Mouse (Mus musculus) right cerebral cortex, postnatal 10 days (tissue): ENCODE data around the gene Gtf2f2.
A peak's percentile ranks its signal among the peaks of the same experiment; 100 is the strongest.

Experiments
- DNase-seq, 2 experiments: peaks; one replicate each; pipeline ENCODE4 v3.0.0; 2021; ENCODE audit warnings: low spot score in 2 of 2

The Gtf2f2 gene

GRCm38 (mm10) chr14:76010102-76011061 lies at the start of gene Gtf2f2:
Gtf2f2 (minus strand) TSS chr14:76010865.
- peak; percentile 96 to 98 for DNase-seq

- no peak for DNase-seq
Observed at GRCm38 (mm10) chr14:76059441-76059840, 48.8 kb upstream of the Gtf2f2 start.

GRCm38 (mm10) chr14:76053726-76054125 lies 43.1 kb upstream of the Gtf2f2 start:
- peak in 1 of 2 experiments; percentile 54 for DNase-seq

- DNase-seq, result no peak
Observed at GRCm38 (mm10) chr14:76051966-76052365, 41.3 kb upstream of the Gtf2f2 start.

- DNase-seq, result no peak
Observed at GRCm38 (mm10) chr14:76045767-76046166, 35.1 kb upstream of the Gtf2f2 start.

GRCm38 (mm10) chr14:76044164-76044557 lies 33.5 kb upstream of the Gtf2f2 start:
- DNase-seq, result no peak

GRCm38 (mm10) chr14:76043251-76044163 lies 32.8 kb upstream of the Gtf2f2 start:
- peak in 1 of 2 experiments; percentile 46 for DNase-seq

GRCm38 (mm10) chr14:76033221-76033637 lies 22.6 kb upstream of the Gtf2f2 start:
- no peak for DNase-seq

- DNase-seq, result peak; percentile 38 to 40
Observed at GRCm38 (mm10) chr14:76032671-76033136, 22.0 kb upstream of the Gtf2f2 start.

- DNase-seq, result peak; percentile 44 to 46
Observed at GRCm38 (mm10) chr14:76031117-76031842, 20.6 kb upstream of the Gtf2f2 start.

- DNase-seq, result no peak
Observed at GRCm38 (mm10) chr14:76024641-76025040, 14.0 kb upstream of the Gtf2f2 start.

- no peak for DNase-seq
Observed at GRCm38 (mm10) chr14:76020927-76021719, 10.5 kb upstream of the Gtf2f2 start.

- no peak for DNase-seq
Observed at GRCm38 (mm10) chr14:76020259-76020785, 9.7 kb upstream of the Gtf2f2 start.

- DNase-seq, result no peak
Observed at GRCm38 (mm10) chr14:76017785-76018490, 7.3 kb upstream of the Gtf2f2 start.

GRCm38 (mm10) chr14:76014331-76014730 lies 3.7 kb upstream of the Gtf2f2 start:
- DNase-seq, result no peak

- no peak for DNase-seq
Observed at GRCm38 (mm10) chr14:76011062-76011457, 395 bp upstream of the Gtf2f2 start.

- DNase-seq, result no peak
Observed at GRCm38 (mm10) chr14:76009185-76009584, 1.5 kb downstream of the Gtf2f2 start.

GRCm38 (mm10) chr14:76008174-76008573 lies 2.5 kb downstream of the Gtf2f2 start:
- no peak for DNase-seq

- no peak for DNase-seq
Observed at GRCm38 (mm10) chr14:76005011-76005410, 5.7 kb downstream of the Gtf2f2 start.

GRCm38 (mm10) chr14:76001781-76002180 lies 8.9 kb downstream of the Gtf2f2 start:
- no peak for DNase-seq
